Mouse (Mus musculus): ENCODE results near the gene Marc1. TPM values are rescaled to one million over a fixed set of nuclear protein-coding genes. Genes with fewer than 3 reads are reported as not detected.
A peak's percentile ranks its signal among the peaks of the same experiment; 100 is the strongest.

Marc1 gene
- polyA plus RNA-seq, 1 experiment from 2014 or later: 0.32 TPM

DNA sequence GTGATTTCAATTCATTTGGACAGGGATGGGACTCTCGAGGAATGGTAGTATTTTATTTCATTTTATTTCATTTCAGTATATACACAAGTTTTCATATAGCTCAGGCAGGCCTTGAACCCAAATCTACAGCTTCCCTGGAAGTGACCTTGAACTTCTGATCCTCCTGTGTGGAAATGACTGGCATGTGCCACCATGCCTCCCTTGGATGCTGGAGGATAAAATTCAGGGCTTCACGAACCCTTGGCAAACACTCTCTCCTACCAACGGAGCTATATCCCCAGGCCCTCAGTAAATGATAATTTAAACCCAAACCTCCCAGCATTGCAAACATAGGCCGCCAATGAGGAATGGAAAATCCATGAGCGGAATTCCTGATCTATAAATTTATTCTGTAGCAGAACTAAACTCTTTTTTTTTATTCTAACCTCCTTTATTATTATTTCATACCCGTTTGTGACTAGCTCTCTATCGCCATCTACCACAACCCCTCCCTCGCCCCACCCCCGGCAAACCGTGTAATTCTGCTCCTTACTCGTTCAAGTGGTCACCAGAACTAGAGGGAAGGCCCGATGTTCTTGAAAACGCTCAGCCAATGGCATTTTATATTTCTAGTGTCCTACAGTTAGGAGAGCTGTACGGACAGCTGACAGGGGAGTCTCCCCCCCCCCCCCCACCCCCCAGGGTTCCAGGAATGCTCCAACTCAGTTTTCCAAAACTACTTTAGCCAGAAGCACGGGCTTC lies 33.4 kb upstream of the Marc1 start:
- TF ChIP-seq CTCF (IDR thresholded peaks at IDR 0.05; ENCODE audit: low read depth) (peak; percentile 54), EP300 (optimal IDR thresholded peaks at IDR 0.05) (no peak)
- WGBS: 16% methylated on average over 15 of the region's 15 CpGs
- ATAC-seq (ENCODE audit: low FRiP score, low TSS enrichment): no peak
- DNase-seq (ENCODE audit: low spot score): peak; percentile 62
- peak overlapping the region; percentile 78 for H3K4me3 ChIP-seq (ENCODE audit: low read depth, low read length)
- H3K9ac ChIP-seq (ENCODE audit: low read length): peak overlapping the region; percentile 90
- H3K4me1 ChIP-seq (replicated peaks; ENCODE audit: control insufficient read depth, insufficient read depth): peaks cover 11% of the 10 kb centered on the region
- H3K27me3 ChIP-seq (ENCODE audit: control insufficient read depth, insufficient read depth, low read length): no peaks in the 10 kb centered on the region
- H3K4me2 ChIP-seq (replicated peaks; ENCODE audit: low read depth): peak overlapping the region; percentile 86
- H3K9me3 ChIP-seq (ENCODE audit: control insufficient read depth, low read length): no peaks in the 10 kb centered on the region
- no peaks in the 10 kb centered on the region; the same call in none of the 2 replicates for H3K36me3 ChIP-seq (ENCODE audit: control insufficient read depth, insufficient read depth, low read length)
- H3K27ac ChIP-seq (replicated peaks): peak overlapping the region; percentile 96

GRCm38 (mm10) chr1:184837649-184838048 lies 26.5 kb upstream of the Marc1 start:
- no peak for DNase-seq (ENCODE audit: low spot score)
- H3K4me3 ChIP-seq (ENCODE audit: low read depth, low read length): no peak overlapping the region
- H3K36me3 ChIP-seq (ENCODE audit: control insufficient read depth, insufficient read depth, low read length): peaks cover 10% of the 10 kb centered on the region
- no peaks in the 10 kb centered on the region for H3K4me1 ChIP-seq (replicated peaks; ENCODE audit: control insufficient read depth, insufficient read depth)
- no peak overlapping the region for H3K4me2 ChIP-seq (replicated peaks; ENCODE audit: low read depth)
- ATAC-seq (ENCODE audit: low FRiP score, low TSS enrichment): no peak
- no peaks in the 10 kb centered on the region for H3K9me3 ChIP-seq (ENCODE audit: control insufficient read depth, low read length)
- no peak overlapping the region for H3K9ac ChIP-seq (ENCODE audit: low read length)
- TF ChIP-seq CTCF (IDR thresholded peaks at IDR 0.05; ENCODE audit: low read depth): no peak
- no peak for TF ChIP-seq EP300 (optimal IDR thresholded peaks at IDR 0.05)
- H3K27me3 ChIP-seq (ENCODE audit: control insufficient read depth, insufficient read depth, low read length): no peaks in the 10 kb centered on the region
- no peak overlapping the region for H3K27ac ChIP-seq (replicated peaks)
- 75% methylated on average over 4 of the region's 4 CpGs for WGBS

GRCm38 (mm10) chr1:184836350-184836749 lies 25.2 kb upstream of the Marc1 start:
- no peak for DNase-seq (ENCODE audit: low spot score)
- no peak overlapping the region for H3K27ac ChIP-seq (replicated peaks)
- no peaks in the 10 kb centered on the region for H3K27me3 ChIP-seq (ENCODE audit: control insufficient read depth, insufficient read depth, low read length)
- no peaks in the 10 kb centered on the region for H3K9me3 ChIP-seq (ENCODE audit: control insufficient read depth, low read length)
- no peak overlapping the region for H3K4me3 ChIP-seq (ENCODE audit: low read depth, low read length)
- 77% methylated on average over 5 of the region's 5 CpGs for WGBS
- no peak overlapping the region for H3K9ac ChIP-seq (ENCODE audit: low read length)
- no peak for ATAC-seq (ENCODE audit: low FRiP score, low TSS enrichment)
- peaks cover 17% of the 10 kb centered on the region for H3K36me3 ChIP-seq (ENCODE audit: control insufficient read depth, insufficient read depth, low read length)
- H3K4me2 ChIP-seq (replicated peaks; ENCODE audit: low read depth): no peak overlapping the region
- no peaks in the 10 kb centered on the region for H3K4me1 ChIP-seq (replicated peaks; ENCODE audit: control insufficient read depth, insufficient read depth)
- no peak for TF ChIP-seq EP300 (optimal IDR thresholded peaks at IDR 0.05)
- no peak for TF ChIP-seq CTCF (IDR thresholded peaks at IDR 0.05; ENCODE audit: low read depth)

GRCm38 (mm10) chr1:184833499-184833898 lies 22.4 kb upstream of the Marc1 start:
- no peaks in the 10 kb centered on the region for H3K4me1 ChIP-seq (replicated peaks; ENCODE audit: control insufficient read depth, insufficient read depth)
- no peak for DNase-seq (ENCODE audit: low spot score)
- ATAC-seq (ENCODE audit: low FRiP score, low TSS enrichment): no peak
- peaks cover 20% of the 10 kb centered on the region for H3K36me3 ChIP-seq (ENCODE audit: control insufficient read depth, insufficient read depth, low read length)
- no peak overlapping the region for H3K9ac ChIP-seq (ENCODE audit: low read length)
- H3K27ac ChIP-seq (replicated peaks): no peak overlapping the region
- no peaks in the 10 kb centered on the region for H3K27me3 ChIP-seq (ENCODE audit: control insufficient read depth, insufficient read depth, low read length)
- TF ChIP-seq EP300 (optimal IDR thresholded peaks at IDR 0.05) (no peak), CTCF (IDR thresholded peaks at IDR 0.05; ENCODE audit: low read depth) (no peak)
- WGBS: 86% methylated on average over 7 of the region's 7 CpGs
- H3K9me3 ChIP-seq (ENCODE audit: control insufficient read depth, low read length): no peaks in the 10 kb centered on the region
- H3K4me3 ChIP-seq (ENCODE audit: low read depth, low read length): no peak overlapping the region
- no peak overlapping the region for H3K4me2 ChIP-seq (replicated peaks; ENCODE audit: low read depth)

GRCm38 (mm10) chr1:184832211-184832610 lies 21.1 kb upstream of the Marc1 start:
- no peak overlapping the region for H3K9ac ChIP-seq (ENCODE audit: low read length)
- no peaks in the 10 kb centered on the region for H3K27me3 ChIP-seq (ENCODE audit: control insufficient read depth, insufficient read depth, low read length)
- peak; percentile 33; the same call in 1 of the 2 replicates for ATAC-seq (ENCODE audit: low FRiP score, low TSS enrichment)
- WGBS: 85% methylated on average over 10 of the region's 10 CpGs
- DNase-seq (ENCODE audit: low spot score): no peak
- no peak overlapping the region for H3K4me3 ChIP-seq (ENCODE audit: low read depth, low read length)
- H3K9me3 ChIP-seq (ENCODE audit: control insufficient read depth, low read length): no peaks in the 10 kb centered on the region
- peaks cover 22% of the 10 kb centered on the region for H3K36me3 ChIP-seq (ENCODE audit: control insufficient read depth, insufficient read depth, low read length)
- TF ChIP-seq EP300 (optimal IDR thresholded peaks at IDR 0.05): no peak
- peak; percentile 61 for TF ChIP-seq CTCF (IDR thresholded peaks at IDR 0.05; ENCODE audit: low read depth)
- no peaks in the 10 kb centered on the region for H3K4me1 ChIP-seq (replicated peaks; ENCODE audit: control insufficient read depth, insufficient read depth)
- no peak overlapping the region for H3K27ac ChIP-seq (replicated peaks)
- no peak overlapping the region for H3K4me2 ChIP-seq (replicated peaks; ENCODE audit: low read depth)

- Histone ChIP-seq H3K27me3 (ENCODE audit: control insufficient read depth, insufficient read depth, low read length) (no peaks in the 10 kb centered on the region), H3K4me2 (replicated peaks; ENCODE audit: low read depth) (no peak overlapping the region), H3K36me3 (ENCODE audit: control insufficient read depth, insufficient read depth, low read length) (peaks cover 17% of the 10 kb centered on the region), H3K4me3 (ENCODE audit: low read depth, low read length) (no peak overlapping the region), H3K9me3 (ENCODE audit: control insufficient read depth, low read length) (no peaks in the 10 kb centered on the region), H3K9ac (ENCODE audit: low read length) (no peak overlapping the region), H3K27ac (replicated peaks) (no peak overlapping the region), H3K4me1 (replicated peaks; ENCODE audit: control insufficient read depth, insufficient read depth) (no peaks in the 10 kb centered on the region)
- ATAC-seq (ENCODE audit: low FRiP score, low TSS enrichment) (no peak), DNase-seq (ENCODE audit: low spot score) (no peak)
- TF ChIP-seq EP300 (optimal IDR thresholded peaks at IDR 0.05) (no peak), CTCF (IDR thresholded peaks at IDR 0.05; ENCODE audit: low read depth) (no peak)
- WGBS: 83% methylated on average over 8 of the region's 8 CpGs
Measured at GRCm38 (mm10) chr1:184829897-184830296, 18.8 kb upstream of the Marc1 start.

Measured in stomach, postnatal 0 days (tissue).